Mouse (Mus musculus) heart, embryonic 14.5 days (tissue): Measurements from ENCODE around the gene Adgrf2. TPM values are rescaled to one million over a fixed set of nuclear protein-coding genes. Genes with fewer than 3 reads are reported as not detected.

ENCODE experiments used
- ATAC-seq: fragments of 200-750 bp; cut with Nextera tagmentation; 2 replicates; pipeline ENCODE4 v1.8.0; 2017; ENCODE audit warnings: low read depth, moderate TSS enrichment; ENCODE audit not compliant: insufficient number of reproducible peaks, insufficient read depth, low FRiP score
- H3K27ac ChIP-seq, 2 experiments: fragments of 200-500 bp in 1 of 2; fragments of 300-500 bp in 1 of 2; sonication (generic) in 1 of 2; replicated peaks in 1 of 2; 2 replicates each; pipeline ENCODE4 v1.5.1; 2012 to 2014; ENCODE audit warnings: low read depth in 2 of 2, low read length in 2 of 2, control low read depth in 1 of 2, mild to moderate bottlenecking in 1 of 2, mixed read lengths in 1 of 2; ENCODE audit not compliant: control insufficient read depth in 1 of 2, insufficient read depth in 1 of 2
- H3K27me3 ChIP-seq: fragments of 300-500 bp; sonication (generic); 2 replicates; pipeline ENCODE4 v1.6.1; 2014; ENCODE audit warnings: mild to moderate bottlenecking, low read length, control low read depth; ENCODE audit not compliant: control insufficient read depth, insufficient read depth
- H3K36me3 ChIP-seq: fragments of 300-500 bp; sonication (generic); 2 replicates; pipeline ENCODE4 v1.6.1; 2014; ENCODE audit warnings: mild to moderate bottlenecking, control low read depth, low read length, mixed read lengths; ENCODE audit not compliant: control insufficient read depth, insufficient read depth
- H3K4me1 ChIP-seq, 2 experiments: fragments of 200-500 bp in 1 of 2; fragments of 300-500 bp in 1 of 2; sonication (generic) in 1 of 2; 2 replicates each; pipeline ENCODE4 v1.6.1; 2012 to 2014; ENCODE audit warnings: low read length in 2 of 2, control low read depth in 1 of 2, mixed read lengths in 1 of 2; ENCODE audit not compliant: control insufficient read depth in 2 of 2, insufficient read depth in 2 of 2
- H3K4me2 ChIP-seq: fragments of 300-500 bp; sonication (generic); 2 replicates; pipeline ENCODE4 v1.6.1; 2014; ENCODE audit warnings: mild to moderate bottlenecking, low read length
- H3K4me3 ChIP-seq, 2 experiments: fragments of 200-500 bp in 1 of 2; fragments of 300-500 bp in 1 of 2; sonication (generic) in 1 of 2; 2 replicates each; pipeline ENCODE4 v1.5.1; 2012 to 2014; ENCODE audit warnings: low read length in 2 of 2, mild to moderate bottlenecking in 2 of 2, control low read depth in 1 of 2, low read depth in 1 of 2, moderate library complexity in 1 of 2; ENCODE audit not compliant: control insufficient read depth in 1 of 2, insufficient read depth in 1 of 2
- H3K9ac ChIP-seq: fragments of 300-500 bp; sonication (generic); 2 replicates; pipeline ENCODE4 v1.6.1; 2014; ENCODE audit warnings: mild to moderate bottlenecking, low read length
- H3K9me3 ChIP-seq: fragments of 300-500 bp; sonication (generic); 2 replicates; pipeline ENCODE4 v1.6.1; 2016; ENCODE audit warnings: low read length, control low read depth; ENCODE audit not compliant: control insufficient read depth
- WGBS: fragments of 180-500 bp; shearing (Covaris S2); extraction: QIAGEN DNeasy Blood & Tissue Kit; methylation state at CpG from one replicate; pipeline ENCODE4 v1.1.7; 2014; 5-methylcytosine and 5-hydroxymethylcytosine counted together
- polyA plus RNA-seq: library from polyadenylated mRNA; unstranded; fragments of >200 nt; fragmentation: Nextera tagmentation; extraction: Ambion mirVana; gene quantifications from 2 replicates; pipeline ENCODE4 v1.2.1, GENCODE M21; 2014

Adgrf2 gene
- polyA plus RNA-seq, 1 experiment from 2014 or later: 0.15 TPM

GRCm38 (mm10) chr17:42694730-42695129 lies 47.2 kb downstream of the Adgrf2 start:
- no peaks in the 10 kb centered on the region for H3K27me3 ChIP-seq
- no peaks in the 10 kb centered on the region for H3K36me3 ChIP-seq
- ATAC-seq: no peak
- 84% methylated on average over 4 of the region's 4 CpGs for WGBS
- no peak overlapping the region for H3K9ac ChIP-seq
- no peaks in the 10 kb centered on the region for H3K9me3 ChIP-seq
- no peak overlapping the region for H3K4me3 ChIP-seq
- no peaks in the 10 kb centered on the region for H3K4me1 ChIP-seq
- H3K4me2 ChIP-seq: no peak overlapping the region
- H3K27ac ChIP-seq: no peak overlapping the region

GRCm38 (mm10) chr17:42692136-42692535 lies 49.8 kb downstream of the Adgrf2 start, which contains the start of gene Adgrf4:
Gene Adgrf4 (minus strand): TSS chr17:42692284.
- Histone ChIP-seq H3K27me3 (no peaks in the 10 kb centered on the region), H3K4me2 (no peak within 1 kb of the TSS), H3K36me3 (no peaks in the 10 kb centered on the region), H3K4me3 (no peak within 1 kb of the TSS), H3K4me1 (no peaks in the 10 kb centered on the region), H3K9me3 (no peaks in the 10 kb centered on the region), H3K27ac (no peak within 1 kb of the TSS), H3K9ac (no peak within 1 kb of the TSS)
- WGBS: 64% methylated on average over 10 of the region's 10 CpGs
- no peak for ATAC-seq

DNA sequence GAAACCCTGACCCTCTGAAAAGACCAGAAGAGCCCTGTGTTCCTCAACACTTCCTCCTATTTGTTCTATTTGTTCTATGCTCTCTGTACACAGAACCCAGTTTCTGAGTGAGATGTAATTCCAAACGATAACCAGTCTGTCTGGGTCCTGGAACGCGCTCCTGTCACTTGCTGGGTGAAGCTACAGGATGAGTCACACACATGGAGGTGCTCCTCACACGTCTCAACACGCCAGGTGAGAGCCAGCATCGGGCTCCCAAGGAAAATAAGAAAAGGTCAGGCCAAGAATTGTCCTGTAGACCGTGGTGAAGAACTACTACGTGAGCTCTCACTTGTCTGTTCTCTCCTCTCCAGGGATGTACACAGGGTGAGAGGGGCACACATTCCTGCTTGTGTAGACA lies 51.4 kb downstream of the Adgrf2 start:
- WGBS: 86% methylated on average over 8 of the region's 8 CpGs

More for the DNA sequence above, 51.4 kb downstream of the Adgrf2 start:
- H3K4me3 ChIP-seq: no peak overlapping the region
- H3K27ac ChIP-seq: no peak overlapping the region
- no peak overlapping the region for H3K4me2 ChIP-seq
- H3K9ac ChIP-seq: no peak overlapping the region
- ATAC-seq: no peak
- H3K4me1 ChIP-seq: no peaks in the 10 kb centered on the region
- no peaks in the 10 kb centered on the region for H3K27me3 ChIP-seq
- H3K36me3 ChIP-seq: no peaks in the 10 kb centered on the region
- H3K9me3 ChIP-seq: no peaks in the 10 kb centered on the region

Other genes with a start within 250 kb of the Adgrf2 start
- not detected in 2 replicates for gene Opn5, start 130.8 kb downstream of the Adgrf2 start, polyA plus RNA-seq
- 0.07 TPM in 1 of 2 replicates, not detected in the other for gene Adgrf4, start 49.9 kb downstream of the Adgrf2 start, polyA plus RNA-seq
- gene Cd2ap, start 134.5 kb upstream of the Adgrf2 start, polyA plus RNA-seq: 24.2 and 26.1 TPM in 2 replicates